Mouse (Mus musculus) midbrain, embryonic 16.5 days (tissue): ENCODE data around the gene Wsb2. TPM values are rescaled to one million over a fixed set of nuclear protein-coding genes. Genes with fewer than 3 reads are reported as not detected.

Experiments
- ATAC-seq: fragments of 200-750 bp; cut with Nextera tagmentation; 2 replicates; pipeline ENCODE4 v1.8.0; 2017; ENCODE audit warnings: moderate TSS enrichment
- H3K27ac ChIP-seq: fragments of 300-500 bp; sonication (generic); 2 replicates; pipeline ENCODE4 v1.5.1; 2014; ENCODE audit warnings: mild to moderate bottlenecking, low read length, mixed read lengths
- H3K27me3 ChIP-seq: fragments of 300-500 bp; sonication (generic); 2 replicates; pipeline ENCODE4 v1.6.1; 2014; ENCODE audit warnings: low read depth, low read length, mixed read lengths; ENCODE audit not compliant: control insufficient read depth, insufficient read depth
- H3K36me3 ChIP-seq: fragments of 300-500 bp; sonication (generic); 2 replicates; pipeline ENCODE4 v1.6.1; 2014; ENCODE audit warnings: mild to moderate bottlenecking, low read length, moderate library complexity, mixed read lengths; ENCODE audit not compliant: control insufficient read depth, insufficient read depth
- H3K4me1 ChIP-seq: fragments of 300-500 bp; sonication (generic); 2 replicates; pipeline ENCODE4 v1.6.1; 2014; ENCODE audit warnings: mild to moderate bottlenecking, low read length, mixed read lengths; ENCODE audit not compliant: control insufficient read depth, insufficient read depth
- H3K4me2 ChIP-seq: fragments of 300-500 bp; sonication (generic); 2 replicates; pipeline ENCODE4 v1.6.1; 2014; ENCODE audit warnings: mild to moderate bottlenecking, low read length, mixed read lengths
- H3K4me3 ChIP-seq: fragments of 300-500 bp; sonication (generic); 2 replicates; pipeline ENCODE4 v1.5.1; 2014; ENCODE audit warnings: low read depth, mild to moderate bottlenecking, low read length, moderate library complexity, mixed read lengths
- H3K9ac ChIP-seq: fragments of 300-500 bp; sonication (generic); 2 replicates; pipeline ENCODE4 v1.6.1; 2014; ENCODE audit warnings: low read depth, low read length, mixed read lengths
- H3K9me3 ChIP-seq: fragments of 300-500 bp; sonication (generic); replicated peaks from 2 replicates; pipeline ENCODE4 v1.6.1; 2014; ENCODE audit warnings: mild to moderate bottlenecking, low read length, mixed read lengths; ENCODE audit not compliant: control insufficient read depth, poor library complexity, severe bottlenecking
- WGBS: fragments of 180-500 bp; shearing (Covaris S2); extraction: QIAGEN DNeasy Blood & Tissue Kit; methylation state at CpG from one replicate; pipeline ENCODE4 v1.1.7; 2014; 5-methylcytosine and 5-hydroxymethylcytosine counted together
- polyA plus RNA-seq: library from polyadenylated mRNA; unstranded; fragments of >200 nt; fragmentation: Nextera tagmentation; extraction: Ambion mirVana; gene quantifications from 2 replicates; pipeline ENCODE4 v1.2.1, GENCODE M21; 2015

Wsb2 gene
- polyA plus RNA-seq, result 286 and 309 TPM in 2 replicates

DNA sequence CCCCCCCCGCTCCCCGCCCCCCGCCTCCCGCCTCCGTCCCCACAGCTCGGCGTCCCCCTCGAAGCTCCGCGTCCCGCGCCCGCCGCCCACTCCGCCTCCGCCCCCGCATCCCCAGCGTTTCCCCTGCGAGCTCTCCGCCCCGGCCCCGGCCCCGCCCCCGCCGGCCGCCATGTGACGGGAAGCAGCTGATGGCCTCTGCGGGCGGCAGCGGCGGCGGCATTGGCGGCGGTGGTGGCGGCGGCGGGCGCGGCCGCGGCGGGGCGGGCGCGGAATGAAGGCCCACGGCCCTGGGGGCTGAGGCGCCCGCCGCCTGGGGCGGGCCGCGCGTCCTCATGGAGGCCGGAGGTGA is at the start of gene Wsb2:
TSS of gene Wsb2 (plus strand) at position 176 of the 349 bp plus-strand sequence.
- Histone ChIP-seq H3K9me3 (no peaks in the 10 kb centered on the region), H3K9ac (peak within 1 kb of the TSS; percentile 98), H3K27me3 (no peaks in the 10 kb centered on the region), H3K36me3 (no peaks in the 10 kb centered on the region), H3K27ac (peak within 1 kb of the TSS; percentile 91), H3K4me2 (peak within 1 kb of the TSS; percentile 96), H3K4me3 (peak within 1 kb of the TSS; percentile 97), H3K4me1 (peaks cover 40% of the 10 kb centered on the region)
- ATAC-seq, result peak; percentile 87
- WGBS, result 2% methylated on average over 11 of the region's 54 CpGs

- no peak overlapping the region for H3K27ac ChIP-seq
- no peak for ATAC-seq
- no peaks in the 10 kb centered on the region for H3K27me3 ChIP-seq
- H3K4me1 ChIP-seq, result no peaks in the 10 kb centered on the region
- no peak overlapping the region for H3K4me3 ChIP-seq
- no peak overlapping the region for H3K9ac ChIP-seq
- H3K4me2 ChIP-seq, result no peak overlapping the region
- no peaks in the 10 kb centered on the region for H3K9me3 ChIP-seq
- WGBS, result 41% methylated on average over 11 of the region's 11 CpGs
- H3K36me3 ChIP-seq, result no peaks in the 10 kb centered on the region
These were observed 49.4 kb upstream of the Wsb2 start for GRCm38 (mm10) chr5:117307699-117308098.

DNA sequence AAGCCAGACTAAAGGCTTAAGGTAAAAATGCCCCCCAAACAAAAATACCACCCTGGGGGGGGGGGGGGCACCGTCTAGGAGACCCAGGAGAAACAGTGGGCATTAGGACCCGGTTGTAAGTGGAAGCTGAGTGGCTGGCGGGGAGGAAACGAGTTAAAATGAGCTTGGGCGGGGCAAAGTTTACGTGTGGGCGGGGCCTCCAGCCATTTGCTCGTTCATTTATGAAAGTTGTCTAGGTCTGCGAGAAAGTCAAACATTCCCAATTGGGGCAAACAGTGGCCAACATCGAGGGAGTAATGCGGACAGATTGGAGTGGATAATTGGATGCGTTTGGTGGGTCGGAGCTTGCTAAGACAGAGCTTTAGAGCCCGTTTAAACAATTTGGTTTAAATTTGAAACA is 43.7 kb upstream of the Wsb2 start:
- H3K27me3 ChIP-seq, result no peaks in the 10 kb centered on the region
- no peak for ATAC-seq
- WGBS, result 30% methylated on average over 13 of the region's 14 CpGs
- no peaks in the 10 kb centered on the region; the same call in 1 of the 2 replicates for H3K4me1 ChIP-seq
- no peaks in the 10 kb centered on the region for H3K9me3 ChIP-seq
- no peak overlapping the region for H3K9ac ChIP-seq
- H3K27ac ChIP-seq, result no peak overlapping the region
- peak overlapping the region; percentile 12; the same call in 1 of the 2 replicates for H3K4me3 ChIP-seq
- peak overlapping the region; percentile 19; the same call in 1 of the 2 replicates for H3K4me2 ChIP-seq
- no peaks in the 10 kb centered on the region for H3K36me3 ChIP-seq

DNA sequence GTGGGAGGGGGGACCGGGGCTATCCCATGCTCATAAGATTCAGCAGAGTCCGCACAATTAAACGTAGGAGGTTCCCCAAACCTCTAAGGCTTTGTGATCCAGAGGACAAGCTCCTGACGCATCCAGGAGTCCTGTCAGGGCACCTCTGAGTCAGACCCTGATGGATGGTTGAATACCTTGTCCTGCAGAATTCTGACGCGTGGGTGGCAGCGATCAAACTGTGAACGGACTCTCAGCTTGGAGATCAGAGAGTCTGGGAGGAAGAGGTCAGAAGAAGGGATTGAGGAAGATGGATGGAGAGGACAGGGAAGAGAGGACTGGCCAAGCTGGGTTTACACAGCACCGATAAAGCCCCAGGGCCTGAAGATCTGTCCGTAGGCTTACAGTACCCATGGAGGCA is 43.2 kb upstream of the Wsb2 start:
- no peak overlapping the region for H3K27ac ChIP-seq
- no peaks in the 10 kb centered on the region for H3K36me3 ChIP-seq
- ATAC-seq, result no peak
- WGBS, result 46% methylated on average over 10 of the region's 10 CpGs
- H3K4me1 ChIP-seq, result peaks cover 3% of the 10 kb centered on the region; the same call in 1 of the 2 replicates
- no peak overlapping the region for H3K4me3 ChIP-seq
- H3K4me2 ChIP-seq, result peak overlapping the region; percentile 19; the same call in 1 of the 2 replicates
- H3K9ac ChIP-seq, result no peak overlapping the region
- H3K27me3 ChIP-seq, result no peaks in the 10 kb centered on the region
- H3K9me3 ChIP-seq, result no peaks in the 10 kb centered on the region

DNA sequence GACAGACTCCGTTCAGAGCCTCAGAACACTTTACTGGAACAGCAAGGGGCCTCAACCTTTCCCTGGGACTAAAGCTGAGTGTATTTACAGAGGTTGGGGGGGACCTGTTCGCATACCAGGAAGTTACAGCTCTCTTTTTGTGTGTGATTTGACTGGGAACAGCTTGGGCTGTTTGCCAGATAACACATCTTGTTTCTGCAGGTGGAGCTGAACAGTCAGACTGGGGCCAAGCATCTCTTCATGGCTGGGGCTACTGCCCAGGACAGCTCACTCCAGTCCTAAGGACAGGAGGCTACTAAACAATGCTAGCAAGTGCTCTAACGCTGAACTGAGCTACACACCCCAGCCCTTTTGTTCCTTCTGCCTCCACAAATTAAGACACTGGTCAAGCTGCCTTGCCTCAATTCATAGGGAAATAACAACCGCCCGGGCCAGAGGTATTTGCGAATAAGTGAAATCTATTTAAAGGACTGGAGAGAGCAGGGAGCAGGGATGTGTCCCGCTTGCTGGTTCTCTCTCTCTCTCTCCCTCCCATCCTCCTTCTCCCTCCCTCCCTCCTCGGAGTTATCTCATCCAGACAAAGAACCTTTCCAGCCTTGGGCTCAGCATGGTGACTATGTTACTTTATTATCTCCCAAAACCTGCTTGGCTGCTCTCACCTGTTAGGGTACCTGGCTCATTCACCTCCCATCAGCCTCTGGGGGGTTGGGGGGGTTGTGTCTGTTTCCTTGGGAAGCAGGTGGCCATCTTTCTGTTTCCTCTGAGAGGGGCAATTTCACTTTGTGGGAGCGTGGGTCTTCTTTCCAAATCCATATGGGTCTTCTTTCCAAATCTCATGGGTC is 42.3 kb upstream of the Wsb2 start:
- no peak overlapping the region for H3K4me3 ChIP-seq
- 13% methylated on average over 9 of the region's 9 CpGs for WGBS
- H3K9ac ChIP-seq, result no peak overlapping the region
- H3K4me1 ChIP-seq, result peaks cover 11% of the 10 kb centered on the region
- no peak for ATAC-seq
- H3K27me3 ChIP-seq, result no peaks in the 10 kb centered on the region
- no peaks in the 10 kb centered on the region for H3K9me3 ChIP-seq
- no peak overlapping the region for H3K4me2 ChIP-seq
- no peak overlapping the region for H3K27ac ChIP-seq
- H3K36me3 ChIP-seq, result no peaks in the 10 kb centered on the region

DNA sequence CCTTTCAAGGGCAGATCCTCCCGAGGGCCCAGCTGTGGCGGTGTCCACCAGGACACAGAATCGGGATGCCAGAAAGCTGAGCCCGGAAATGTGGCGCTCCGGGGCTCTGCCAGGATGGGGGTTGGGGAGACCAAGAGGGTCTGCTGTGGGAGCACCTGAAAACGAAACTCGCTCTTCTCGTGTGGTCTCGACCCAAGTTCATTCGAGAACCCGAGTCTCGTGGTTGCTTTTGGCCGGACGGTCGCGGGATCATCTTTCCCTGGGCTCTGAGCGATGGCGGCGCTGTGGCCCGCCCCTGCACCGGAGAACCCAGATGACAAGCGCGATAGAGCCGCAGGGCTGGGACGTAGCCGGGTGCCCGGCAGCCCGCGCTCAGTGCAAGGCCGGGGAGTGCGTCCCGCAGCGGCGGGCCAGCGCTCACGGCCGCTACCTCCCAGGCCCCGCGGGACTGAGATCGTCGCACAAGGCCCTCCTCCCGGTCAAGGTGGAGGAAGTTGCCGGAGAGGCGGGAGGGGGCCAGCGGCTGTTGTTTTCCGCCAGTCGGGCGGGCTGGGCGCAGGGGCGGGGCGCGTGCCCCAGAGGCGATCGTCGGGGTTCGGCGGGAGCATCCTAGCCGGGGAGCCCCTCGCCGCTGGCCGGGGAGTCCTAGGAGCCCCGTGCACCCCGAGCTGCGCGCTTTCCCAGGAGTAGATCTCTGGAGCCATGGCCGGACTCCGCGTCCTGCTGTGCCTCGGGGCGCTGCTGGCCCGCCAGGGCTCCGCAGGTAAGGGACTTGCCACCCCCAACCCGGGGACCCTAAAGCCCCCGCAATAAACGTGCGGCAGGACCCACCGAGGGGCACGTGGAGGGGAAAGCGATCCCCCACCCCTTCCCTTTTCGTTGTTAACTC is 38.1 kb upstream of the Wsb2 start, which contains the start of gene Vsig10:
TSS of gene Vsig10 (plus strand) at position 343 of the 889 bp plus-strand sequence.
- Histone ChIP-seq H3K9me3 (no peaks in the 10 kb centered on the region), H3K9ac (peak within 1 kb of the TSS; percentile 68), H3K27ac (peak within 1 kb of the TSS; percentile 28; the same call in 1 of the 2 replicates), H3K4me3 (peak within 1 kb of the TSS; percentile 61), H3K4me1 (peaks cover 13% of the 10 kb centered on the region), H3K36me3 (no peaks in the 10 kb centered on the region), H3K4me2 (peak within 1 kb of the TSS; percentile 98), H3K27me3 (peaks cover 3% of the 10 kb centered on the region)
- ATAC-seq, result peak; percentile 60; the same call in 1 of the 2 replicates
- WGBS, result under 1% methylated on average over 77 of the region's 81 CpGs

- ATAC-seq, result no peak
- H3K27me3 ChIP-seq, result peaks cover 3% of the 10 kb centered on the region
- H3K4me2 ChIP-seq, result no peak overlapping the region
- WGBS, result 79% methylated on average over 9 of the region's 9 CpGs
- H3K27ac ChIP-seq, result no peak overlapping the region
- H3K36me3 ChIP-seq, result no peaks in the 10 kb centered on the region
- H3K4me3 ChIP-seq, result no peak overlapping the region
- no peak overlapping the region for H3K9ac ChIP-seq
- H3K9me3 ChIP-seq, result no peaks in the 10 kb centered on the region
- H3K4me1 ChIP-seq, result peaks cover 11% of the 10 kb centered on the region
These were observed 33.4 kb upstream of the Wsb2 start for GRCm38 (mm10) chr5:117323751-117324150.

- Histone ChIP-seq H3K9ac (no peak overlapping the region), H3K4me2 (no peak overlapping the region), H3K9me3 (no peaks in the 10 kb centered on the region), H3K27me3 (no peaks in the 10 kb centered on the region), H3K27ac (no peak overlapping the region), H3K4me1 (no peaks in the 10 kb centered on the region), H3K4me3 (no peak overlapping the region), H3K36me3 (no peaks in the 10 kb centered on the region)
- ATAC-seq, result no peak
- WGBS, result 82% methylated on average over 6 of the region's 6 CpGs
These were observed 30.7 kb upstream of the Wsb2 start for GRCm38 (mm10) chr5:117326408-117326807.
